Mouse (Mus musculus) stomach, postnatal 0 days (tissue): ENCODE results near the gene Hist1h3c. TPM values are rescaled to one million over a fixed set of nuclear protein-coding genes. Genes with fewer than 3 reads are reported as not detected.
"Not testable (repeated sequence)": the region's sequence is repeated elsewhere in the genome, so short reads cannot be mapped to it uniquely, and the experiment has no call there.

Source experiments
- ATAC-seq: fragments of 200-750 bp; cut with Nextera tagmentation; 2 replicates; pipeline ENCODE4 v1.8.0; 2017; ENCODE audit not compliant: low FRiP score, low TSS enrichment
- DNase-seq: peaks from one replicate; pipeline ENCODE4 v3.0.0-alpha.2; 2016; ENCODE audit warnings: low spot score
- H3K27ac ChIP-seq: fragments of 300-500 bp; sonication (generic); replicated peaks from 2 replicates; pipeline ENCODE4 v1.5.1; 2014; ENCODE audit warnings: mild to moderate bottlenecking, control low read depth
- H3K27me3 ChIP-seq: fragments of 300-500 bp; sonication (generic); 2 replicates; pipeline ENCODE4 v1.6.1; 2014; ENCODE audit warnings: low read length; ENCODE audit not compliant: control insufficient read depth, insufficient read depth
- H3K36me3 ChIP-seq: fragments of 300-500 bp; sonication (generic); 2 replicates; pipeline ENCODE4 v1.6.1; 2014; ENCODE audit warnings: low read length, mixed read lengths; ENCODE audit not compliant: control insufficient read depth, insufficient read depth
- H3K4me1 ChIP-seq: fragments of 300-500 bp; sonication (generic); replicated peaks from 2 replicates; pipeline ENCODE4 v1.6.1; 2014; ENCODE audit warnings: antibody characterized with exemption; ENCODE audit not compliant: control insufficient read depth, insufficient read depth
- H3K4me2 ChIP-seq: fragments of 300-500 bp; sonication (generic); replicated peaks from 2 replicates; pipeline ENCODE4 v1.6.1; 2014; ENCODE audit warnings: low read depth, mild to moderate bottlenecking, control low read depth, moderate library complexity
- H3K4me3 ChIP-seq: fragments of 300-500 bp; sonication (generic); 2 replicates; pipeline ENCODE4 v1.5.1; 2014; ENCODE audit warnings: low read depth, low read length, control low read depth
- H3K9ac ChIP-seq: fragments of 300-500 bp; sonication (generic); 2 replicates; pipeline ENCODE4 v1.6.1; 2014; ENCODE audit warnings: mild to moderate bottlenecking, low read length, control low read depth, mixed read lengths
- H3K9me3 ChIP-seq: fragments of 300-500 bp; sonication (generic); 2 replicates; pipeline ENCODE4 v1.6.1; 2016; ENCODE audit warnings: low read length; ENCODE audit not compliant: control insufficient read depth
- CTCF ChIP-seq: IDR thresholded peaks from 2 replicates; pipeline ENCODE4 v1.5.1; 2016; ENCODE audit warnings: antibody characterized with exemption, low read depth, mild to moderate bottlenecking, moderate library complexity
- EP300 ChIP-seq: optimal IDR thresholded peaks from 2 replicates; pipeline ENCODE3; 2016; ENCODE audit warnings: antibody characterized with exemption
- WGBS: fragments of 180-500 bp; shearing (Covaris S2); extraction: QIAGEN DNeasy Blood & Tissue Kit; methylation state at CpG from one replicate; pipeline ENCODE4 v1.1.7; 2014; 5-methylcytosine and 5-hydroxymethylcytosine counted together
- polyA plus RNA-seq: library from polyadenylated mRNA; unstranded; fragments of >200 nt; fragmentation: Nextera tagmentation; extraction: Ambion mirVana; gene quantifications from 2 replicates; pipeline ENCODE4 v1.2.1, GENCODE M21; 2015

Gene Hist1h3c
- polyA plus RNA-seq, 1 experiment from 2014 or later: 1.8 TPM

DNA sequence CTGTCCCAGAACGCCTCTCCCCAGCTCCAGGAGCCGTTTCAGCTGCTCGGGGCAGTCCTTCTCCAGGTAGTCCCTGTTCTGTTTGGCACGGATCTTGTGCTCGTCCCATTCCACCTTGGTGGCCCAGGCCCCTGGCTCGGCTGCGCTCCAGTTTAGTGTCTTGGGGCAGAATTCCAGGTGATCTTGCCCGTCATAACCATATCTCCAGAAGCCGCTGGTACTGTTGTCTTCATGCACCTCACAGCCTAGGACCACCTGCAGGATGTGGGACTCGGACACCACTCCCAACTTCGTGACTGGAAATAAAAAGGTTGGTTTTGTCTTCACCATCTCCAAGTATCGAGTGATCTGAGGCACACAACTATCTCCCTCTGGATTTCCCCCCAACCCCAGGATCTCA, 38.6 kb downstream of the Hist1h3c start:
- Histone ChIP-seq H3K4me3 (no peak overlapping the region), H3K9ac (no peak overlapping the region), H3K4me1 (no peaks in the 10 kb centered on the region), H3K27ac (no peak overlapping the region), H3K9me3 (no peaks in the 10 kb centered on the region), H3K27me3 (no peaks in the 10 kb centered on the region), H3K4me2 (no peak overlapping the region), H3K36me3 (no peaks in the 10 kb centered on the region)
- TF ChIP-seq EP300 (no peak), CTCF (no peak)
- WGBS: 93% methylated on average over 12 of the region's 12 CpGs
- ATAC-seq (no peak), DNase-seq (no peak)

GRCm38 (mm10) chr13:23705751-23706356, 39.5 kb downstream of the Hist1h3c start:
- no peaks in the 10 kb centered on the region for H3K27me3 ChIP-seq
- no peak overlapping the region for H3K9ac ChIP-seq
- H3K4me2 ChIP-seq: no peak overlapping the region
- H3K27ac ChIP-seq: no peak overlapping the region
- no peak overlapping the region for H3K4me3 ChIP-seq
- no peaks in the 10 kb centered on the region for H3K36me3 ChIP-seq
- H3K4me1 ChIP-seq: no peaks in the 10 kb centered on the region
- no peak for TF ChIP-seq EP300
- no peak for TF ChIP-seq CTCF
- no peak for DNase-seq
- WGBS: 92% methylated on average over 7 of the region's 7 CpGs
- H3K9me3 ChIP-seq: no peaks in the 10 kb centered on the region
- no peak for ATAC-seq

- ATAC-seq, H3K27me3 ChIP-seq, H3K4me3 ChIP-seq, DNase-seq, H3K4me1 ChIP-seq, H3K9ac ChIP-seq, H3K4me2 ChIP-seq, H3K36me3 ChIP-seq, H3K9me3 ChIP-seq, H3K27ac ChIP-seq: not testable (repeated sequence)
- WGBS: 60% methylated on average over 2 of the region's 2 CpGs
These were observed 42.6 kb downstream of the Hist1h3c start for GRCm38 (mm10) chr13:23702801-23703200.

GRCm38 (mm10) chr13:23702220-23702619, 43.2 kb downstream of the Hist1h3c start:
- no peaks in the 10 kb centered on the region for H3K36me3 ChIP-seq
- no peak for ATAC-seq
- TF ChIP-seq CTCF (no peak), EP300 (no peak)
- no peak overlapping the region for H3K27ac ChIP-seq
- 61% methylated on average over 4 of the region's 4 CpGs for WGBS
- no peak for DNase-seq
- no peak overlapping the region for H3K4me2 ChIP-seq
- no peak overlapping the region for H3K4me3 ChIP-seq
- H3K9me3 ChIP-seq: no peaks in the 10 kb centered on the region
- no peaks in the 10 kb centered on the region for H3K4me1 ChIP-seq
- H3K9ac ChIP-seq: no peak overlapping the region
- no peaks in the 10 kb centered on the region for H3K27me3 ChIP-seq

DNA sequence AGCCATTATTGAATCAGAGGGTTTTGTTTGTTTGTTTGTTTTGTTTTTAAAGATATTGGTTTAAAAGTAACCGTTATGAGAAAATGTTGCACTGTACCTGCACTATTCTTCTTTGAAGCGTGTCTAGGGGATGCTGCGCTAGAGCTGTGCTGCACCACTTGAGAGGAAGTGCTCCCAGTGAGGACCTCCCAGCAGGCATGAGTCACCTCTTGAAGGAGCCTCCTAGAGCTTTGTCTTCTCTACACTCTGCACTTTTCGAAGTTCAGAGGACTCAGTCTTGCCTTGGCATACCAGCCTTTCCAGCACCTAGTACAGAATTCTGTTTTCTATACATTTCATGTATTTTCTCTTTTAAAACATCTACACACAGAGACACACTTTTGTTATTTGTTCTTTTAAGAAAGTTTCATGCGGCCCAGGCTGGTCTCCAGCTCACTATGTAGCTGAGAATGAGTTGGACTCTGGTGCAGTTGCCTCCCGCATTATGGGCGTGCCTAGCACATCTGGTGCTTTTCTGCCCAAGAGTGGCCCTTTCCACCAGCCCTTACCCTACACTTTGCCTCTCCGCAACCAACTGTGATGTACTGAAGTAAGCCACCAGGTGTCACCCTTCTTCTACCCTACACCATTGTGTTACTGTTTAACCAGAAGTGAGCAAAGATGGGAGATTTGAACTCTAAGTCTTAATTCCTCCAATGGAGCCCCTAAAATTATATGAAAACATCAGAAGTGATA, 44.4 kb downstream of the Hist1h3c start:
- Histone ChIP-seq H3K9ac (no peak overlapping the region), H3K4me1 (no peaks in the 10 kb centered on the region), H3K4me2 (no peak overlapping the region), H3K27ac (no peak overlapping the region), H3K27me3 (no peaks in the 10 kb centered on the region), H3K4me3 (no peak overlapping the region), H3K9me3 (no peaks in the 10 kb centered on the region), H3K36me3 (no peaks in the 10 kb centered on the region)
- DNase-seq: peak; percentile 72
- 22% methylated on average over 8 of the region's 8 CpGs for WGBS
- TF ChIP-seq EP300 (no peak), CTCF (peak; percentile 93)
- ATAC-seq: peak; percentile 66

DNA sequence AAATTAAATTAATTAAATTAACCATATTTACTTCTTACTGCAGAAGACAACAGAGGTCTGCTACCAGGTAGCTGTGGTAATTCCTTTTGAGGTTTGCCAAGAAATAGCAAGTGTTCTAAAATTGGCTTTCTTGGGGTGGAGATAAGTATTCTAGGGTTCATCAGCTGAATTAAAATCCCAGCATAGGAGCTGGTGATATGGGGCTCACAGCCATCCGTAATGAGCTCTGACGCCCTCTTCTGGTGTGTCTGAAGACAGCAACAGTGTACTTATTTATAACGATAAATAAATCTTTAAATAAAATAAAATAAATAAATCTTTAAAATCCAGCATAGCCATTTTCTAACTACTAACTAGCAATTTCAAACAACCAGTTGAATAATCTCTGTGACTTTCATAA, 45.6 kb downstream of the Hist1h3c start:
- WGBS: 61% methylated on average over 3 of the region's 3 CpGs
- Histone ChIP-seq H3K27me3 (no peaks in the 10 kb centered on the region), H3K27ac (no peak overlapping the region), H3K4me3 (no peak overlapping the region), H3K4me1 (no peaks in the 10 kb centered on the region), H3K9ac (no peak overlapping the region), H3K36me3 (no peaks in the 10 kb centered on the region), H3K9me3 (no peaks in the 10 kb centered on the region), H3K4me2 (no peak overlapping the region)
- TF ChIP-seq CTCF: peak; percentile 30
- no peak for TF ChIP-seq EP300
- ATAC-seq: no peak
- DNase-seq: no peak
